Comparison of ENCODE assay signal across 9 mouse cellular contexts in the genomic region with DNA sequence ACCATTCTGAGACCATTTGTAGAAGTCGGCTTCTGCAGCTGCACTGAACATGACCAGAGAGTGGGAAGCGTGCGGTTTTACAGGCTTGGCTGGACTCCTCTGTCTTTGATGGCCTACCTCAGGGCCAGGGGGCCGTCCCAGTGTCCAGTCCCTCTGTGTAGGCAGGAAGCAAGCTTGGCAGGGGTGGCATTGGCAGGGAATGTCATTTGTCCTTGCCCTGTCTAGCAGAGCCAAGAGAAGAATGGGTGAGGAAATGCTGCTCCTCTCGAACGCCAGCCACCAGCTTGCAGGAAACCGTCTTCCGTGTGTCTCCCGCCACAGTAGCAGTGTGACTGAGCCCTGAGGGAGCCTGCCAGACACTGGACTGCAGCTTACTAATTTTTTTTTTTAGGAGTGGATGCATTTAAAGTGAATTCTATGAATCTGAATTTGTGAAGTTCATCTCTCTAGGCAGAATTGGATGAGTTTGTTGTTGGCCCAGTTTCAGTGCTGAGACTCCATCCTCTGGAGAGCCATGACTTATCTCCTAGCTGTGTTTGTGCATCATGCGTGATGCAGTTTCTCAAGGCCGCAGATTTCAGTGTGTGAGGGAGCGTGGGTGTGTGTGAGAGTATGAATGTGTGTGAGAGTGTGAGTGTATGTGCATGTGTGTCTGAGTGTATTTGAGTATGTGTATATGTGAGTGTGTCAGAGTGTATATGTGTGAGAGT. TPM values are rescaled to one million over a fixed set of nuclear protein-coding genes. Genes with fewer than 3 reads are reported as not detected.
DNase-seq lines count a peak whose midpoint lies in the region; ATAC-seq lines count a peak whose summit lies in the region.
"Had no signal": no experiment of that assay in that cellular context is flagged by ENCODE, and none has a peak within 500 bp of the region (broad histone marks: within the 10 kb centered on the region; RNA-seq: fewer than 3 reads in every experiment).

No protein-coding gene starts in this region.

- H3K4me3 ChIP-seq in hindbrain, embryonic 15.5 days: no peak overlapping the region
- no peak overlapping the region for H3K4me3 ChIP-seq in hindbrain, embryonic 10.5 days
- H3K4me3 ChIP-seq: limb, embryonic 15.5 days had no signal

- no peak overlapping the region for H3K27ac ChIP-seq in hindbrain, embryonic 15.5 days (replicated peaks)
- no peak overlapping the region; the same call in 1 of the 2 replicates for H3K27ac ChIP-seq in hindbrain, embryonic 10.5 days
- H3K27ac ChIP-seq: limb, embryonic 15.5 days had no signal

- ATAC-seq in hindbrain, embryonic 15.5 days (ENCODE audit: low FRiP score, low read depth): peak; percentile 61; the same call in 1 of the 2 replicates

- no peak overlapping the region for H3K4me2 ChIP-seq in hindbrain, embryonic 15.5 days
- H3K4me2 ChIP-seq: limb, embryonic 15.5 days had no signal

- 56% methylated on average over 12 of the region's 12 CpGs for WGBS in hindbrain, embryonic 15.5 days
- 74% methylated on average over 12 of the region's 12 CpGs for WGBS in hindbrain, embryonic 10.5 days

- no peaks in the 10 kb centered on the region for H3K27me3 ChIP-seq in hindbrain, embryonic 15.5 days
- no peaks in the 10 kb centered on the region for H3K27me3 ChIP-seq in hindbrain, embryonic 10.5 days (ENCODE audit: insufficient read depth, poor library complexity, severe bottlenecking)
- H3K27me3 ChIP-seq: limb, embryonic 15.5 days had no signal

- peaks cover 16% of the 10 kb centered on the region for H3K36me3 ChIP-seq in hindbrain, embryonic 15.5 days
- peaks cover 25% of the 10 kb centered on the region for H3K36me3 ChIP-seq in hindbrain, embryonic 10.5 days
- H3K36me3 ChIP-seq: limb, embryonic 15.5 days had no signal

- H3K9me3 ChIP-seq in hindbrain, embryonic 15.5 days: peaks cover 4% of the 10 kb centered on the region; the same call in 1 of the 2 replicates
- H3K9me3 ChIP-seq in hindbrain, embryonic 10.5 days: peaks cover 5% of the 10 kb centered on the region; the same call in 1 of the 2 replicates
- H3K9me3 ChIP-seq: limb, embryonic 15.5 days had no signal

- DNase-seq in hindbrain, embryonic 10.5 days (ENCODE audit: low spot score): no peak
- peak; percentile 94 for DNase-seq in adrenal gland, adult 2 months
- DNase-seq in cerebellum, adult 9-10 months: peak; percentile 73
- DNase-seq in kidney, postnatal 25 days: peak; percentile 22 to 67
- no peak for DNase-seq in left cerebral cortex, postnatal 36 days (ENCODE audit: low spot score in 2 of 2)
- no peak for DNase-seq in urinary bladder, adult 2 months (ENCODE audit: low spot score)
- DNase-seq in ovary, adult 18-20 months (ENCODE audit: low spot score): no peak

- no peak overlapping the region for H3K9ac ChIP-seq in hindbrain, embryonic 15.5 days
- H3K9ac ChIP-seq: limb, embryonic 15.5 days had no signal

- intact Hi-C loops in left cerebral cortex, postnatal 36 days (cut with DNase I): no loop called here

- H3K4me1 ChIP-seq in hindbrain, embryonic 15.5 days (replicated peaks): peaks cover 9% of the 10 kb centered on the region
- peaks cover 3% of the 10 kb centered on the region; the same call in 1 of the 2 replicates for H3K4me1 ChIP-seq in hindbrain, embryonic 10.5 days (replicated peaks)

RNA-seq across cellular contexts. Expression of gene Lrrc8b, which starts 12.8 kb away (rescaled TPM):
- polyA plus RNA-seq in hindbrain, embryonic 15.5 days (2015; fragmentation: Nextera tagmentation; extraction: Ambion mirVana): 16.7 and 17.7 TPM in 2 replicates
- polyA plus RNA-seq in hindbrain, embryonic 10.5 days (2016; fragmentation: Nextera tagmentation; extraction: Ambion mirVana): 7.3 and 7.5 TPM in 2 replicates
- 100 to 1,000 TPM in 1 of 2 experiments, 10 to 100 TPM in 1; 82.8 to 115 TPM for total RNA-seq in adrenal gland, adult 2 months (2021)
- 23.9 and 38.7 TPM in 2 replicates for polyA plus RNA-seq in adrenal gland, adult 2 months (2012; rRNA removed)
- total RNA-seq in left cerebral cortex, postnatal 36 days (2021): 100 to 1,000 TPM in 1 of 2 experiments, 10 to 100 TPM in 1; 87.4 to 102 TPM
- 2.8 and 3.1 TPM in 2 replicates for polyA plus RNA-seq in urinary bladder, adult 2 months (2012; rRNA removed)

Comparison
In these comparisons a context has a peak if more than half of its experiments do, and no peak if none do; other contexts are left out.
1. DNase-seq: peak in adrenal gland, adult 2 months (single experiment), cerebellum, adult 9-10 months (single experiment) and kidney, postnatal 25 days (2 of 2); none in hindbrain, embryonic 10.5 days (single experiment), left cerebral cortex, postnatal 36 days (0 of 2), urinary bladder, adult 2 months (single experiment) and ovary, adult 18-20 months (single experiment).